Mouse (Mus musculus): ENCODE data around the gene Fads2. TPM values are rescaled to one million over a fixed set of nuclear protein-coding genes. Genes with fewer than 3 reads are reported as not detected.

Fads2 gene
- total RNA-seq, 1 experiment: 41.5 TPM

DNA sequence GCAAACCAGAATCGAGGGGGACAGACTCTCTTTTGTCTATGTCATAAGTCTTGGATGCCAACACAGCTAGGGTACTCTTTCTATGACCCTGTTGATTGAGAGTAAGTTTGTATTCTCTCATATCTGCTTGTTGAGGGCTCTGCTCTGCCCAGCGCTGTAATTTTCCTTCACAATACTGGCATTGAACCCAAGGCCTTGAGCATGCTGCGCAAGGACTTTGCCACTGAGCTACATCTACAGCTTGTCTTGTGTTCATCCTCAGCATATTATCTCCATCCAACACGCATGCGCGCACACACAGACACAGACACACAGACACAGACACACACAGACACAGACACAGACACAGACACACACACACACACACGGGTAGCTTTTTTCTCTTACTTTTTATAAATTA lies 21.2 kb downstream of the Fads2 start:
- H3K9me3 ChIP-seq (ENCODE audit: control insufficient read depth, insufficient read depth, low read depth, low read length): no peaks in the 10 kb centered on the region
- no peak overlapping the region for H3K27ac ChIP-seq (ENCODE audit: insufficient read depth, low read depth, low read length, poor library complexity, severe bottlenecking)
- no peak for DNase-seq (ENCODE audit: low read depth, low spot score)
- in situ Hi-C loops (cut with MboI; ENCODE audit: low sequenced_read_pairs in 2 of 2, unreplicated experiment in 2 of 2): no loop called here
- no peak for TF ChIP-seq HCFC1 (IDR thresholded peaks at IDR 0.05; ENCODE audit: borderline replicate concordance, insufficient read depth, low read length)
- no peak for TF ChIP-seq ZC3H11A (IDR thresholded peaks at IDR 0.05; ENCODE audit: borderline replicate concordance, low read depth, low read length)
- no peak for TF ChIP-seq MAFK (IDR thresholded peaks at IDR 0.05; ENCODE audit: insufficient read depth, low read depth, low read length)
- TF ChIP-seq ZNF384 (IDR thresholded peaks at IDR 0.05; ENCODE audit: low read depth, low read length): no peak
- no peak for TF ChIP-seq CHD2 (IDR thresholded peaks at IDR 0.05; ENCODE audit: low read depth, low read length)
- peaks cover 51% of the 10 kb centered on the region for H3K36me3 ChIP-seq (ENCODE audit: control insufficient read depth, insufficient read depth, low read length, poor library complexity, severe bottlenecking)
- no peaks in the 10 kb centered on the region for H3K4me1 ChIP-seq (ENCODE audit: control insufficient read depth in 2 of 2, insufficient read depth in 2 of 2, low read length in 2 of 2, poor library complexity in 1 of 2)
- no peak overlapping the region for H3K9ac ChIP-seq (ENCODE audit: insufficient read depth, low read depth, low read length, poor library complexity, severe bottlenecking)
- no peak overlapping the region for H3K4me3 ChIP-seq (ENCODE audit: insufficient read depth in 1 of 2, low read depth in 1 of 2, low read length in 2 of 2, poor library complexity in 1 of 2, severe bottlenecking in 1 of 2)

DNA sequence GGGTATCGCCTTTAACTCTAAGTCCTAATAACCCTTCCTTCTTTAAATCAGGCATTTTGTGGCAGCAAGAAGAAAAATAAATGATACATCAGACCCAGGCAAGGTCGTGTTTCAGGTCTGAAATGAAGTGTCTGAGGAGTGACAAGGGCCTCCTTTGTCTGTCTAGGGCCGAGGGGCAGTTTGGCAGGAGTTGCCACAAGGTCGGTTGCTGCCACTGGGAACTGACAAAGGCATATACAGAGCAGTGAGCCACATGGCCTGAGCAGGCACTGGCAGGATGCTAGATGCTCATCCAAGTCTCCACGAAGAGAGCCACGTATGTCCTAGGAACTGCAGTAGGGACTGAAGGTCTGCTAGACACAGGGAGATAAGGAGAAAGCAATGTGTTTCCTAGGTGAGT lies 23.2 kb downstream of the Fads2 start:
- no peak for DNase-seq (ENCODE audit: low read depth, low spot score)
- H3K4me1 ChIP-seq (ENCODE audit: control insufficient read depth in 2 of 2, insufficient read depth in 2 of 2, low read length in 2 of 2, poor library complexity in 1 of 2): no peaks in the 10 kb centered on the region
- no peaks in the 10 kb centered on the region for H3K9me3 ChIP-seq (ENCODE audit: control insufficient read depth, insufficient read depth, low read depth, low read length)
- peaks cover 63% of the 10 kb centered on the region for H3K36me3 ChIP-seq (ENCODE audit: control insufficient read depth, insufficient read depth, low read length, poor library complexity, severe bottlenecking)
- no peak overlapping the region for H3K9ac ChIP-seq (ENCODE audit: insufficient read depth, low read depth, low read length, poor library complexity, severe bottlenecking)
- in situ Hi-C loops (cut with MboI; ENCODE audit: low sequenced_read_pairs in 2 of 2, unreplicated experiment in 2 of 2): no loop called here
- H3K27ac ChIP-seq (ENCODE audit: insufficient read depth, low read depth, low read length, poor library complexity, severe bottlenecking): no peak overlapping the region
- no peak overlapping the region for H3K4me3 ChIP-seq (ENCODE audit: insufficient read depth in 1 of 2, low read depth in 1 of 2, low read length in 2 of 2, poor library complexity in 1 of 2, severe bottlenecking in 1 of 2)
- no peak for TF ChIP-seq MAFK (IDR thresholded peaks at IDR 0.05; ENCODE audit: insufficient read depth, low read depth, low read length)
- no peak for TF ChIP-seq ZC3H11A (IDR thresholded peaks at IDR 0.05; ENCODE audit: borderline replicate concordance, low read depth, low read length)

DNA sequence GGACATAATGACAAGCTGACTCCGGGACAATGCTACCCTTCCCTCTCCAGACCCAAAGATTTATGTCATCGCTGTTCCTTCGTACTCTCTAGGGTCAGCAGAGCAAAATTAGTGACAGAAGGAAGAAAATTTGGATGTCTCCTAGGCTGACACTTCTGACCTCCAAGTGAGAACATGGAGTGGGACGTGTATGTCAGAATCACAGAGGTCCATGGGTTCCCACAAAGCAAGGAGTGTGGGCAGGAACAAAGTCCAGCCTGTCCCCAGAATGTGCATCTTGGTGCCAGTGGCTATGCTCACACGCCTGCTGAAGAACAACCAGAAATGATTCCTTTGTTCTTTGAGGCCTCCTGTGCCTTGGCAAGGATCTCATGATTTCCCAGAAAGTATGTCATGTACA lies 28.4 kb downstream of the Fads2 start:
- in situ Hi-C loops (cut with MboI; ENCODE audit: low sequenced_read_pairs in 2 of 2, unreplicated experiment in 2 of 2): no loop called here
- TF ChIP-seq MAFK (IDR thresholded peaks at IDR 0.05; ENCODE audit: insufficient read depth, low read depth, low read length) (no peak), HCFC1 (IDR thresholded peaks at IDR 0.05; ENCODE audit: borderline replicate concordance, insufficient read depth, low read length) (no peak), ZNF384 (IDR thresholded peaks at IDR 0.05; ENCODE audit: low read depth, low read length) (no peak), ZC3H11A (IDR thresholded peaks at IDR 0.05; ENCODE audit: borderline replicate concordance, low read depth, low read length) (no peak), CHD2 (IDR thresholded peaks at IDR 0.05; ENCODE audit: low read depth, low read length) (no peak)

DNA sequence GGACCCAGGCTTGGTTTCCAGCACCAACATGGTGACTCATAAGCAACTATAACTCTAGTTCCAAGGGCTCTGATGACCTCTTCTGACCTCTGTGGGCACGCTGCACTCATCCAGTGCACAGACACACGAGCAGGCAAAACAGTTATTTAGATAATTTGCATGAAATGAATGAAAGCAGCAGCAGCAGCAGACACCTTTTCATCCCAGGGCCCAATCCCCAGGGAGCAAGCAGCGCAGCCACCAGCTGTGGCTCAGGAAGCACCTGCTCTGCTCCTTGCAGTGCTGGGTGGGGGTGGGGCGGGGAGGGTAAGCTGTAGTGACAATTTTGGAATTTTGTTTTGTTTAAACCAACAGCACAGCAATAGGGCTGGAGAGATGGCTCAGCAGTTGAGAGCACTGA lies 29.7 kb downstream of the Fads2 start:
- Histone ChIP-seq H3K27ac (ENCODE audit: insufficient read depth, low read depth, low read length, poor library complexity, severe bottlenecking) (no peak overlapping the region), H3K36me3 (ENCODE audit: control insufficient read depth, insufficient read depth, low read length, poor library complexity, severe bottlenecking) (peaks cover 46% of the 10 kb centered on the region), H3K9ac (ENCODE audit: insufficient read depth, low read depth, low read length, poor library complexity, severe bottlenecking) (no peak overlapping the region), H3K4me1 (ENCODE audit: control insufficient read depth in 2 of 2, insufficient read depth in 2 of 2, low read length in 2 of 2, poor library complexity in 1 of 2) (peaks cover 0 to 6% of the 10 kb centered on the region in 2 experiments; a peak in 2 of 4 replicates), H3K4me3 (ENCODE audit: insufficient read depth in 1 of 2, low read depth in 1 of 2, low read length in 2 of 2, poor library complexity in 1 of 2, severe bottlenecking in 1 of 2) (no peak overlapping the region), H3K9me3 (ENCODE audit: control insufficient read depth, insufficient read depth, low read depth, low read length) (no peaks in the 10 kb centered on the region)
- in situ Hi-C loops (cut with MboI; ENCODE audit: low sequenced_read_pairs in 2 of 2, unreplicated experiment in 2 of 2): no loop called here
- no peak for DNase-seq (ENCODE audit: low read depth, low spot score)
- TF ChIP-seq CHD2 (IDR thresholded peaks at IDR 0.05; ENCODE audit: low read depth, low read length) (no peak), HCFC1 (IDR thresholded peaks at IDR 0.05; ENCODE audit: borderline replicate concordance, insufficient read depth, low read length) (no peak), ZC3H11A (IDR thresholded peaks at IDR 0.05; ENCODE audit: borderline replicate concordance, low read depth, low read length) (no peak), MAFK (IDR thresholded peaks at IDR 0.05; ENCODE audit: insufficient read depth, low read depth, low read length) (no peak), ZNF384 (IDR thresholded peaks at IDR 0.05; ENCODE audit: low read depth, low read length) (no peak)

More for the DNA sequence above, 28.4 kb downstream of the Fads2 start:
- H3K4me1 ChIP-seq (ENCODE audit: control insufficient read depth in 2 of 2, insufficient read depth in 2 of 2, low read length in 2 of 2, poor library complexity in 1 of 2): peaks cover 0 to 6% of the 10 kb centered on the region in 2 experiments; a peak in 2 of 4 replicates
- H3K36me3 ChIP-seq (ENCODE audit: control insufficient read depth, insufficient read depth, low read length, poor library complexity, severe bottlenecking): peaks cover 51% of the 10 kb centered on the region
- H3K4me3 ChIP-seq (ENCODE audit: insufficient read depth in 1 of 2, low read depth in 1 of 2, low read length in 2 of 2, poor library complexity in 1 of 2, severe bottlenecking in 1 of 2): no peak overlapping the region
- H3K9me3 ChIP-seq (ENCODE audit: control insufficient read depth, insufficient read depth, low read depth, low read length): no peaks in the 10 kb centered on the region
- no peak for DNase-seq (ENCODE audit: low read depth, low spot score)
- H3K27ac ChIP-seq (ENCODE audit: insufficient read depth, low read depth, low read length, poor library complexity, severe bottlenecking): no peak overlapping the region
- H3K9ac ChIP-seq (ENCODE audit: insufficient read depth, low read depth, low read length, poor library complexity, severe bottlenecking): no peak overlapping the region

DNA sequence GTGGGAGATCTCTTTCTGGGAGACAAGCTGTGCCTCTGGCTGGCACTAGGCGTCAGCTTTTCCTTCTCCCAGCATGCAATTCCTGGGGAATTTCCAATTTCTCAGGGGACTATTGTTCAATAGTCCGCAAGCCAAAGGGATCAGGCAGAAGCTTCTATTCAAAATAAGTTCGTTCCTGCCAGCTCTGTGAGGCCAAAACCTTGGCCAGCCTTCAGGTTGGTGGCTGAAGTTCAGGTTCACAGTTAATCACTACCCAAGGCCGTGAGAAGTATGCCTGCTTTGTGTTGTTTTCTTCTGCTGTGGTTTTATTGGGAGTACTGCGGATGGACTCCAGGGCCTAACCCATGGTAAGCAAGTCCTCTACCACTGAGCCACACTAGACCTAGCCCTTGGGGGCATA lies 30.4 kb downstream of the Fads2 start:
- Histone ChIP-seq H3K4me1 (ENCODE audit: control insufficient read depth in 2 of 2, insufficient read depth in 2 of 2, low read length in 2 of 2, poor library complexity in 1 of 2) (peaks cover 0 to 6% of the 10 kb centered on the region in 2 experiments; a peak in 2 of 4 replicates), H3K9ac (ENCODE audit: insufficient read depth, low read depth, low read length, poor library complexity, severe bottlenecking) (no peak overlapping the region), H3K9me3 (ENCODE audit: control insufficient read depth, insufficient read depth, low read depth, low read length) (no peaks in the 10 kb centered on the region), H3K36me3 (ENCODE audit: control insufficient read depth, insufficient read depth, low read length, poor library complexity, severe bottlenecking) (peaks cover 48% of the 10 kb centered on the region), H3K27ac (ENCODE audit: insufficient read depth, low read depth, low read length, poor library complexity, severe bottlenecking) (no peak overlapping the region), H3K4me3 (ENCODE audit: insufficient read depth in 1 of 2, low read depth in 1 of 2, low read length in 2 of 2, poor library complexity in 1 of 2, severe bottlenecking in 1 of 2) (no peak overlapping the region)
- no peak for TF ChIP-seq ZNF384 (IDR thresholded peaks at IDR 0.05; ENCODE audit: low read depth, low read length)
- TF ChIP-seq MAFK (IDR thresholded peaks at IDR 0.05; ENCODE audit: insufficient read depth, low read depth, low read length): no peak
- no peak for TF ChIP-seq CHD2 (IDR thresholded peaks at IDR 0.05; ENCODE audit: low read depth, low read length)
- TF ChIP-seq ZC3H11A (IDR thresholded peaks at IDR 0.05; ENCODE audit: borderline replicate concordance, low read depth, low read length): no peak
- no peak for TF ChIP-seq HCFC1 (IDR thresholded peaks at IDR 0.05; ENCODE audit: borderline replicate concordance, insufficient read depth, low read length)
- in situ Hi-C loops (cut with MboI; ENCODE audit: low sequenced_read_pairs in 2 of 2, unreplicated experiment in 2 of 2): no loop called here
- DNase-seq (ENCODE audit: low read depth, low spot score): no peak
